Mouse (Mus musculus) C3H10T1/2 (cell line): Measurements from ENCODE around the gene Cyp3a16. TPM values are rescaled to one million over a fixed set of nuclear protein-coding genes. Genes with fewer than 3 reads are reported as not detected.

ENCODE experiments used
- polyA plus RNA-seq, 2 experiments: library from polyadenylated mRNA; unstranded; fragments of >200 nt; fragmentation: generic; extraction: Trizol; gene quantifications; one replicate each; pipeline ENCODE4 v1.2.1; 2012; ENCODE audit warnings: missing spikeins in 2 of 2

Cyp3a16 gene
- polyA plus RNA-seq = not detected

DNA sequence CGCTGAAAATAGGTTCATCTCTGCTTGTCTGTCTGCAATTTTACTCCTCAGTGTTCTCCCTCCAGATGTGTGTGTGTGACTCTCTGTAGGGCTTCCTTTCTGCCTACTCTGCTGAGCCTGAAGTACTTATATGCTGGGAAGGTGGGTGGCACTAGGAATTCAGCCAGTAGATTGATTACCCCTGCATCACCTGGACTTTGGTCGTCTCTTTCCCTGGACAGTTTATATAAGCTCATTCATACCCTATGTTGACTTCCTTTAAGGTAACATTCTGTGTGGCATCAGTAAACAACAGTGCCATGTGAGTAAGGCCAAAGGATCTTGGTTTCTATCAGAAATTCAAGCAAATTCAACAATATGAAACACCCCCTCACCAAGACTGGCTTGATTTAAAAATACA, at the start of gene Cyp3a16:
Gene Cyp3a16 (minus strand): TSS at position 101 of the 400 bp plus-strand sequence.

Other genes with a start within 250 kb of the Cyp3a16 start
- gene Zfp655, start 238.0 kb downstream of the Cyp3a16 start, polyA plus RNA-seq = 1 to 10 TPM; 1.3 to 5.5 TPM
- gene Zscan25, start 189.2 kb downstream of the Cyp3a16 start, polyA plus RNA-seq = 10 to 100 TPM in 1 of 2 experiments, 1 to 10 TPM in 1; 2.1 to 11.1 TPM
- gene Cyp3a57, start 124.4 kb downstream of the Cyp3a16 start, polyA plus RNA-seq = under 1 TPM in 1 of 2 experiments, not detected in 1; 0.04 TPM
- not detected for gene Cyp3a41b, start 115.0 kb upstream of the Cyp3a16 start, polyA plus RNA-seq